Mouse (Mus musculus) G1E-ER4 (cell line): ENCODE results near the gene Bpifa1. TPM values are rescaled to one million over a fixed set of nuclear protein-coding genes. Genes with fewer than 3 reads are reported as not detected.

Experiments
- GATA1 ChIP-seq: IDR thresholded peaks from one replicate; pipeline ENCODE4 v1.8.0; 2012; ENCODE audit warnings: low read length, inconsistent platforms
- polyA plus RNA-seq: library from polyadenylated mRNA; stranded (reverse); fragments of >175 nt; gene quantifications from 2 replicates; pipeline ENCODE4 v1.2.3, GENCODE M21; 2012

The Bpifa1 gene
- not detected in 2 replicates for polyA plus RNA-seq

GRCm38 (mm10) chr2:154142580-154142979 lies at the start of gene Bpifa1:
Gene Bpifa1 (plus strand): TSS chr2:154142880.
- no peak for TF ChIP-seq GATA1

- no peak for TF ChIP-seq GATA1
These were observed 44.9 kb upstream of the Bpifa1 start for GRCm38 (mm10) chr2:154097734-154098133.

- no peak for TF ChIP-seq GATA1
These were observed 25.3 kb upstream of the Bpifa1 start for GRCm38 (mm10) chr2:154117381-154117780.

GRCm38 (mm10) chr2:154130120-154130519 lies 12.6 kb upstream of the Bpifa1 start, which contains the start of gene Bpifa3:
Gene Bpifa3 (plus strand): TSS chr2:154130336.
- TF ChIP-seq GATA1, result no peak

GRCm38 (mm10) chr2:154143735-154144134 lies 1.1 kb downstream of the Bpifa1 start:
- TF ChIP-seq GATA1, result no peak

- TF ChIP-seq GATA1, result no peak
These were observed 4.8 kb downstream of the Bpifa1 start for GRCm38 (mm10) chr2:154147496-154147895.

GRCm38 (mm10) chr2:154158433-154158832 lies 15.8 kb downstream of the Bpifa1 start:
- TF ChIP-seq GATA1, result no peak

GRCm38 (mm10) chr2:154162307-154162706 lies 19.6 kb downstream of the Bpifa1 start, which contains the start of gene Bpifa5:
Gene Bpifa5 (plus strand): TSS chr2:154162607.
- no peak for TF ChIP-seq GATA1

- TF ChIP-seq GATA1, result no peak
These were observed 20.6 kb downstream of the Bpifa1 start for GRCm38 (mm10) chr2:154163306-154163705.

- no peak for TF ChIP-seq GATA1
These were observed 26.5 kb downstream of the Bpifa1 start for GRCm38 (mm10) chr2:154169172-154169571.

GRCm38 (mm10) chr2:154171621-154172020 lies 28.9 kb downstream of the Bpifa1 start:
- no peak for TF ChIP-seq GATA1

- TF ChIP-seq GATA1, result no peak
These were observed 30.6 kb downstream of the Bpifa1 start for GRCm38 (mm10) chr2:154173313-154173712.

GRCm38 (mm10) chr2:154185319-154185718 lies 42.6 kb downstream of the Bpifa1 start:
- TF ChIP-seq GATA1, result no peak

GRCm38 (mm10) chr2:154185748-154186147 lies 43.1 kb downstream of the Bpifa1 start:
- TF ChIP-seq GATA1, result no peak

- TF ChIP-seq GATA1, result no peak
These were observed 44.8 kb downstream of the Bpifa1 start for GRCm38 (mm10) chr2:154187468-154187867.

- TF ChIP-seq GATA1, result no peak
These were observed 47.3 kb downstream of the Bpifa1 start for GRCm38 (mm10) chr2:154189877-154190434.

- no peak for TF ChIP-seq GATA1
These were observed 48.0 kb downstream of the Bpifa1 start, which contains the start of gene Bpifb1 for GRCm38 (mm10) chr2:154190546-154191258. Gene Bpifb1 (plus strand): TSS chr2:154190818.
